ENCODE assay signal across 10 mouse cellular contexts in the genomic region with DNA sequence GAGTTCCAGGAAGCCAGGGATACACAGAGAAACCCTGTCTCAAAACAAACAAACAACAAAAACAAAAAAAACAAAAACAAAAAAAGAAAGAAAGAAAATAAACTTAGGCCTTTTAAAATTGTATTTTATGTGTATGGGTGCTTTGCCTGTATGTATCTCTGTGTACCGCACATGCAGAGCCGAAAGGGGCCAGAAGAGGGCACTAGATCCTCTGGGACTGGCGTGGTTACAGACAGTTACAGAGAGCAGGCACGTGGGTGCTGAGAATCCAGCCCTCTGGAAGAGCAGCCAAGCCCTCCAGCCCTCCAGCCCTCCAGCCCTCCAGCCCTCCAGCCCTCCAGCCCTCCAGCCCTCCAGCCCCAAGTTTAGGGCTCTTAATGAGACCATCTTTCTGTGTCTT. TPM values are rescaled to one million over a fixed set of nuclear protein-coding genes. Genes with fewer than 3 reads are reported as not detected.
A peak's percentile ranks its signal among the peaks of the same experiment; 100 is the strongest.
DNase-seq lines count a peak whose midpoint lies in the region; ATAC-seq and TF ChIP-seq lines count a peak whose summit lies in the region.
"Had no signal": no experiment of that assay in that cellular context is flagged by ENCODE, and none has a peak within 500 bp of the region (broad histone marks: within the 10 kb centered on the region; RNA-seq: fewer than 3 reads in every experiment).

No protein-coding gene starts in this region.

- no peak for ATAC-seq in heart, postnatal 0 days (ENCODE audit: insufficient read depth, low read depth)
- ATAC-seq in erythroid progenitor cell, adult 5-6 weeks (replicated peaks; ENCODE audit: low FRiP score, poor library complexity, severe bottlenecking), result peak; percentile 61; the same call in 1 of the 2 replicates
- ATAC-seq in monocyte, adult 5-6 weeks (replicated peaks; ENCODE audit: insufficient number of reproducible peaks, low FRiP score, low TSS enrichment, poor library complexity, severe bottlenecking), result peak; percentile 62; the same call in 1 of the 2 replicates
- no peak for ATAC-seq in frontal cortex, adult (ENCODE audit: low TSS enrichment)

- no peak overlapping the region for H3K27ac ChIP-seq in heart, postnatal 0 days (ENCODE audit: low read depth)
- H3K27ac ChIP-seq: embryonic facial prominence, embryonic 13.5 days; limb, embryonic 15.5 days had no signal

- H3K27me3 ChIP-seq in heart, postnatal 0 days (ENCODE audit: control insufficient read depth, insufficient read depth, low read length), result 0 out of 2 replicates have a peak, but pooled peaks cover 9% of the 10 kb centered on the region
- H3K27me3 ChIP-seq: embryonic facial prominence, embryonic 13.5 days; limb, embryonic 15.5 days had no signal

- peak; percentile 44 for TF ChIP-seq CTCF in heart, postnatal 0 days (IDR thresholded peaks at IDR 0.05; ENCODE audit: low read depth)

- H3K4me3 ChIP-seq in heart, postnatal 0 days (ENCODE audit: low read depth, low read length), result no peak overlapping the region
- H3K4me3 ChIP-seq: embryonic facial prominence, embryonic 13.5 days; limb, embryonic 15.5 days had no signal

- H3K4me1 ChIP-seq in heart, postnatal 0 days (ENCODE audit: control insufficient read depth, insufficient read depth), result no peaks in the 10 kb centered on the region
- H3K4me1 ChIP-seq: limb, embryonic 15.5 days had no signal

- no peak overlapping the region for H3K9ac ChIP-seq in heart, postnatal 0 days (replicated peaks; ENCODE audit: low read depth, low read length)
- H3K9ac ChIP-seq: embryonic facial prominence, embryonic 13.5 days; limb, embryonic 15.5 days had no signal

- no peaks in the 10 kb centered on the region for H3K36me3 ChIP-seq in heart, postnatal 0 days (replicated peaks; ENCODE audit: control insufficient read depth, insufficient read depth, low read length)
- H3K36me3 ChIP-seq: embryonic facial prominence, embryonic 13.5 days; limb, embryonic 15.5 days had no signal

- DNase-seq in heart, postnatal 0 days (ENCODE audit: low spot score), result no peak
- DNase-seq in heart, postnatal 10 days, result no peak
- peak; percentile 69 for DNase-seq in A20 (ENCODE audit: low read depth, low spot score)
- peak; percentile 24 for DNase-seq in T-cell, adult 2 months (ENCODE audit: low spot score)
- DNase-seq in left cerebral cortex, adult 8-10 months (ENCODE audit: low spot score in 2 of 2), result no peak

- intact Hi-C loops in heart, postnatal 10 days (cut with DNase I), result no loop called here

- no peak overlapping the region for H3K4me2 ChIP-seq in heart, postnatal 0 days (ENCODE audit: low read depth, low read length)
- H3K4me2 ChIP-seq: embryonic facial prominence, embryonic 13.5 days; limb, embryonic 15.5 days had no signal

- 28% methylated on average over 4 of the region's 4 CpGs for WGBS in heart, postnatal 0 days

- H3K9me3 ChIP-seq in heart, postnatal 0 days (replicated peaks; ENCODE audit: control insufficient read depth, low read length), result no peaks in the 10 kb centered on the region
- H3K9me3 ChIP-seq: embryonic facial prominence, embryonic 13.5 days; limb, embryonic 15.5 days had no signal

- no peak for TF ChIP-seq EP300 in heart, postnatal 0 days (IDR thresholded peaks at IDR 0.05; ENCODE audit: low read depth)

RNA-seq across cellular contexts. Expression of a gene that starts 16.5 kb away (rescaled TPM):
- total RNA-seq in heart, postnatal 0 days (2014; rRNA removed; ENCODE audit: low replicate concordance), result 0.04 and 0.89 TPM in 2 replicates
- polyA plus RNA-seq in heart, postnatal 0 days (2015; fragmentation: Nextera tagmentation; extraction: Ambion mirVana), result 0.16 and 0.19 TPM in 2 replicates
- 1 to 10 TPM; 1.3 to 1.4 TPM for total RNA-seq in heart, postnatal 10 days (2021)
- total RNA-seq in erythroid progenitor cell, adult 5-6 weeks (2015; ENCODE audit: low replicate concordance), result not detected in 2 replicates
- total RNA-seq in erythroid progenitor cell, adult 5-6 weeks (2017; ENCODE audit: low replicate concordance), result 0.30 TPM in 1 of 2 replicates, not detected in the other
- total RNA-seq in monocyte, adult 5-6 weeks (2017), result 0.43 to 3.9 TPM (median 0.67 TPM) in 3 replicates
- 10 to 100 TPM; 57.7 to 68.9 (median 59.1) TPM for total RNA-seq in left cerebral cortex, adult 8-10 months (2022)

RNA-seq across cellular contexts. Expression of a gene that starts 16.7 kb away (rescaled TPM):
- total RNA-seq in heart, postnatal 0 days (2014; rRNA removed; ENCODE audit: low replicate concordance), result not detected in 2 replicates
- polyA plus RNA-seq in heart, postnatal 0 days (2015; fragmentation: Nextera tagmentation; extraction: Ambion mirVana), result not detected in 2 replicates
- total RNA-seq in heart, postnatal 10 days (2021), result not detected
- not detected in 2 replicates for total RNA-seq in erythroid progenitor cell, adult 5-6 weeks (2015; ENCODE audit: low replicate concordance)
- total RNA-seq in erythroid progenitor cell, adult 5-6 weeks (2017; ENCODE audit: low replicate concordance), result not detected in 2 replicates
- 0.38 TPM in 1 of 3 replicates, not detected in the others for total RNA-seq in monocyte, adult 5-6 weeks (2017)
- total RNA-seq in left cerebral cortex, adult 8-10 months (2022), result 1 to 10 TPM; 1.1 to 1.9 (median 1.6) TPM
- polyA plus RNA-seq: embryonic facial prominence, embryonic 13.5 days; limb, embryonic 15.5 days had no signal

Comparison
In these comparisons a context has a peak if more than half of its experiments do, and no peak if none do; other contexts are left out.
1. ATAC-seq: peak in erythroid progenitor cell, adult 5-6 weeks (single experiment) and monocyte, adult 5-6 weeks (single experiment); none in heart, postnatal 0 days (single experiment) and frontal cortex, adult (single experiment).
2. DNase-seq: peak in A20 (single experiment) and T-cell, adult 2 months (single experiment); none in heart, postnatal 0 days (single experiment), heart, postnatal 10 days (0 of 2) and left cerebral cortex, adult 8-10 months (0 of 2).
3. RNA of a gene that starts 16.5 kb away (total RNA-seq): 57.7 to 68.9 TPM in left cerebral cortex, adult 8-10 months; 1.3 to 1.4 TPM in heart, postnatal 10 days, 0.43 to 3.9 TPM in monocyte, adult 5-6 weeks, 0.30 TPM in erythroid progenitor cell, adult 5-6 weeks and 0.04 to 0.89 TPM in heart, postnatal 0 days; every median in the first group is over 10 times any median in the second.